In the genomic region with DNA sequence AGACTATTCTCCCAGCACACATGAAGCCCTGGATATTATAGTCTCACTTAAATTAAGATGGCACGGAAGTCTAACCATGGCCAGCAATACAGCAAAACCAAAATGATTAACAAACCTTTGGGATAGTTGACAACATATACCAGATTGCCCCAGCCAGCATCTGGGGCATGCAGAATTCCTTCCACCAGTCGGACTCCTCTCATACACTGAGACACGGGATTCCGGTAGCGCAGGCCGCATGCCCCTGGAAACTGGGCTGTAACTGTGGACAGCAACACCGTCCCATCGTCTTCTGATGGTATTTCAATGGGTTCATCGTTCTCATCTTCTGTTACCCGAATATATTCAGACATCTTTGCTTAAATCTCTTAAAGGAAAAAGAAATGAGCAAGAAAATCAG, we compare ENCODE assay signal across 9 mouse cellular contexts. TPM values are rescaled to one million over a fixed set of nuclear protein-coding genes. Genes with fewer than 3 reads are reported as not detected.
DNase-seq lines count a peak whose midpoint lies in the region; ATAC-seq and TF ChIP-seq lines count a peak whose summit lies in the region.
"Had no signal": no experiment of that assay in that cellular context is flagged by ENCODE, and none has a peak within 500 bp of the region (broad histone marks: within the 10 kb centered on the region; RNA-seq: fewer than 3 reads in every experiment).

No protein-coding gene starts in this region.

- WGBS in kidney, embryonic 14.5 days: 89% methylated on average over 10 of the region's 10 CpGs
- WGBS in hindbrain, postnatal 0 days: 86% methylated on average over 10 of the region's 10 CpGs
- 83% methylated on average over 10 of the region's 10 CpGs for WGBS in midbrain, embryonic 16.5 days

- no peak overlapping the region for H3K27ac ChIP-seq in kidney, embryonic 14.5 days (ENCODE audit: low read depth, low read length)
- H3K27ac ChIP-seq in brown adipose tissue, adult 24 weeks (replicated peaks; ENCODE audit: low read depth, low read length): no peak overlapping the region
- H3K27ac ChIP-seq in hindbrain, postnatal 0 days: no peak overlapping the region
- no peak overlapping the region for H3K27ac ChIP-seq in midbrain, embryonic 16.5 days (ENCODE audit: low read length)

- H3K9me3 ChIP-seq in kidney, embryonic 14.5 days (ENCODE audit: control insufficient read depth, low read length): no peaks in the 10 kb centered on the region
- H3K9me3 ChIP-seq in hindbrain, postnatal 0 days (ENCODE audit: low read length): no peaks in the 10 kb centered on the region
- H3K9me3 ChIP-seq in midbrain, embryonic 16.5 days (replicated peaks; ENCODE audit: control insufficient read depth, low read length, poor library complexity, severe bottlenecking): no peaks in the 10 kb centered on the region

- peaks cover 50% of the 10 kb centered on the region for H3K36me3 ChIP-seq in kidney, embryonic 14.5 days (ENCODE audit: control insufficient read depth, insufficient read depth, low read length)
- H3K36me3 ChIP-seq in hindbrain, postnatal 0 days (ENCODE audit: insufficient read depth, low read length): peaks cover 39% of the 10 kb centered on the region
- peaks cover 27% of the 10 kb centered on the region for H3K36me3 ChIP-seq in midbrain, embryonic 16.5 days (ENCODE audit: control insufficient read depth, insufficient read depth, low read length)

- no peak for TF ChIP-seq CTCF in hindbrain, postnatal 0 days (IDR thresholded peaks at IDR 0.05; ENCODE audit: low read depth)

- peak overlapping the region; percentile 60 for H3K4me3 ChIP-seq in kidney, embryonic 14.5 days (ENCODE audit: low read length)
- H3K4me3 ChIP-seq in brown adipose tissue, adult 24 weeks (ENCODE audit: insufficient read depth, low read depth, low read length): peak overlapping the region; percentile 17; the same call in 1 of the 2 replicates
- no peak overlapping the region for H3K4me3 ChIP-seq in hindbrain, postnatal 0 days (ENCODE audit: low read length)
- H3K4me3 ChIP-seq in midbrain, embryonic 16.5 days (ENCODE audit: low read depth, low read length): no peak overlapping the region

- no peak for DNase-seq in kidney, adult 18-20 months
- DNase-seq in hindbrain, postnatal 0 days (ENCODE audit: low spot score): no peak
- DNase-seq in adipocyte (ENCODE audit: low spot score): no peak
- DNase-seq in c-Kit-positive CD71-positive TER-119-positive erythroid progenitor cells, embryonic 14.5 days (ENCODE audit: low spot score): no peak

- H3K4me1 ChIP-seq in kidney, embryonic 14.5 days (ENCODE audit: control insufficient read depth, insufficient read depth, low read length): peaks cover 12% of the 10 kb centered on the region; the same call in 1 of the 2 replicates
- peaks cover 9% of the 10 kb centered on the region for H3K4me1 ChIP-seq in brown adipose tissue, adult 24 weeks (ENCODE audit: control insufficient read depth, insufficient read depth, insufficient read length, low read length)
- peaks cover 3% of the 10 kb centered on the region; the same call in 1 of the 2 replicates for H3K4me1 ChIP-seq in hindbrain, postnatal 0 days (ENCODE audit: insufficient read depth, low read length)
- peaks cover 13% of the 10 kb centered on the region for H3K4me1 ChIP-seq in midbrain, embryonic 16.5 days (ENCODE audit: control insufficient read depth, insufficient read depth, low read length)

- ATAC-seq in kidney, embryonic 14.5 days (ENCODE audit: low FRiP score, low TSS enrichment): no peak
- ATAC-seq in hindbrain, postnatal 0 days: no peak
- no peak for ATAC-seq in midbrain, embryonic 16.5 days
- ATAC-seq in monocyte, adult 5-6 weeks (replicated peaks; ENCODE audit: insufficient number of reproducible peaks, low FRiP score, low TSS enrichment, poor library complexity, severe bottlenecking): no peak
- ATAC-seq: Patski had no signal

- H3K4me2 ChIP-seq in kidney, embryonic 14.5 days (replicated peaks; ENCODE audit: low read depth, low read length): peak overlapping the region; percentile 79
- H3K4me2 ChIP-seq in hindbrain, postnatal 0 days (ENCODE audit: low read depth, low read length): peak overlapping the region; percentile 70
- peak overlapping the region; percentile 98 for H3K4me2 ChIP-seq in midbrain, embryonic 16.5 days (ENCODE audit: low read length)

- H3K9ac ChIP-seq in kidney, embryonic 14.5 days (ENCODE audit: low read depth, low read length): peak overlapping the region; percentile 93; the same call in 1 of the 2 replicates
- no peak overlapping the region for H3K9ac ChIP-seq in hindbrain, postnatal 0 days (replicated peaks; ENCODE audit: low read length)
- H3K9ac ChIP-seq in midbrain, embryonic 16.5 days (ENCODE audit: low read depth, low read length): no peak overlapping the region

- H3K27me3 ChIP-seq in kidney, embryonic 14.5 days (ENCODE audit: control insufficient read depth, insufficient read depth, low read length): no peaks in the 10 kb centered on the region
- H3K27me3 ChIP-seq in hindbrain, postnatal 0 days (ENCODE audit: insufficient read depth, low read length): no peaks in the 10 kb centered on the region
- no peaks in the 10 kb centered on the region for H3K27me3 ChIP-seq in midbrain, embryonic 16.5 days (ENCODE audit: control insufficient read depth, insufficient read depth, low read depth, low read length)
- H3K27me3 ChIP-seq: Patski had no signal

RNA-seq across cellular contexts. Expression of gene Tardbp, which starts 1.8 kb away (rescaled TPM):
- 183 TPM in 2 replicates for polyA plus RNA-seq in kidney, embryonic 14.5 days (2014; fragmentation: Nextera tagmentation; extraction: Ambion mirVana)
- 132 and 193 TPM in 2 replicates for polyA plus RNA-seq in brown adipose tissue, adult 24 weeks (2012; ENCODE audit: insufficient read depth, insufficient read length, missing spikeins)
- total RNA-seq in hindbrain, postnatal 0 days (2014; rRNA removed): 160 and 205 TPM in 2 replicates
- 116 and 121 TPM in 2 replicates for polyA plus RNA-seq in hindbrain, postnatal 0 days (2015; fragmentation: Nextera tagmentation; extraction: Ambion mirVana)
- polyA plus RNA-seq in midbrain, embryonic 16.5 days (2015; fragmentation: Nextera tagmentation; extraction: Ambion mirVana): 166 and 198 TPM in 2 replicates
- 326 to 434 TPM (median 398 TPM) in 3 replicates for total RNA-seq in monocyte, adult 5-6 weeks (2017)

RNA-seq across cellular contexts. Expression of gene Gm572, which starts 18.1 kb away (rescaled TPM):
- polyA plus RNA-seq in kidney, embryonic 14.5 days (2014; fragmentation: Nextera tagmentation; extraction: Ambion mirVana): not detected in 2 replicates
- not detected in 2 replicates for polyA plus RNA-seq in brown adipose tissue, adult 24 weeks (2012; ENCODE audit: insufficient read depth, insufficient read length, missing spikeins)
- total RNA-seq in hindbrain, postnatal 0 days (2014; rRNA removed): not detected in 2 replicates
- polyA plus RNA-seq in hindbrain, postnatal 0 days (2015; fragmentation: Nextera tagmentation; extraction: Ambion mirVana): not detected in 2 replicates
- polyA plus RNA-seq in midbrain, embryonic 16.5 days (2015; fragmentation: Nextera tagmentation; extraction: Ambion mirVana): not detected in 2 replicates
- not detected in 3 replicates for total RNA-seq in monocyte, adult 5-6 weeks (2017)
- polyA plus RNA-seq: Patski had no signal

RNA-seq across cellular contexts. Expression of gene Masp2, which starts 22.7 kb away (rescaled TPM):
- 0.37 TPM in 1 of 2 replicates, not detected in the other for polyA plus RNA-seq in kidney, embryonic 14.5 days (2014; fragmentation: Nextera tagmentation; extraction: Ambion mirVana)
- not detected in 2 replicates for polyA plus RNA-seq in brown adipose tissue, adult 24 weeks (2012; ENCODE audit: insufficient read depth, insufficient read length, missing spikeins)
- total RNA-seq in hindbrain, postnatal 0 days (2014; rRNA removed): 0.26 and 0.40 TPM in 2 replicates
- 0.49 TPM in 2 replicates for polyA plus RNA-seq in hindbrain, postnatal 0 days (2015; fragmentation: Nextera tagmentation; extraction: Ambion mirVana)
- polyA plus RNA-seq in midbrain, embryonic 16.5 days (2015; fragmentation: Nextera tagmentation; extraction: Ambion mirVana): 1.2 TPM in 2 replicates
- 0.32 to 0.57 TPM (median 0.49 TPM) in 3 replicates for total RNA-seq in monocyte, adult 5-6 weeks (2017)

RNA-seq across cellular contexts. Expression of gene Srm, which starts 33.7 kb away (rescaled TPM):
- 214 and 242 TPM in 2 replicates for polyA plus RNA-seq in kidney, embryonic 14.5 days (2014; fragmentation: Nextera tagmentation; extraction: Ambion mirVana)
- polyA plus RNA-seq in brown adipose tissue, adult 24 weeks (2012; ENCODE audit: insufficient read depth, insufficient read length, missing spikeins): 21.4 and 25.8 TPM in 2 replicates
- 77.6 and 83.0 TPM in 2 replicates for total RNA-seq in hindbrain, postnatal 0 days (2014; rRNA removed)
- 142 and 143 TPM in 2 replicates for polyA plus RNA-seq in hindbrain, postnatal 0 days (2015; fragmentation: Nextera tagmentation; extraction: Ambion mirVana)
- polyA plus RNA-seq in midbrain, embryonic 16.5 days (2015; fragmentation: Nextera tagmentation; extraction: Ambion mirVana): 147 and 162 TPM in 2 replicates
- total RNA-seq in monocyte, adult 5-6 weeks (2017): 2.8 to 5.2 TPM (median 3.5 TPM) in 3 replicates

Comparison
In these comparisons a context has a peak if more than half of its experiments do, and no peak if none do; other contexts are left out.
1. H3K4me3 ChIP-seq: peak in kidney, embryonic 14.5 days (single experiment) and brown adipose tissue, adult 24 weeks (single experiment); none in hindbrain, postnatal 0 days (single experiment) and midbrain, embryonic 16.5 days (single experiment).
2. Peak in every context shown above with its lines, with median percentiles within 50 percentile points of each other: H3K4me2 ChIP-seq.